Mouse (Mus musculus) liver, embryonic 14.5 days (tissue): ENCODE measurements around the gene Syna. TPM values are rescaled to one million over a fixed set of nuclear protein-coding genes. Genes with fewer than 3 reads are reported as not detected.
A peak's percentile ranks its signal among the peaks of the same experiment; 100 is the strongest.

Experiments used
- ATAC-seq: fragments of 200-750 bp; cut with Nextera tagmentation; 2 replicates; pipeline ENCODE4 v1.8.0; 2017; ENCODE audit warnings: moderate number of reproducible peaks, mild to moderate bottlenecking, moderate library complexity; ENCODE audit not compliant: insufficient read depth
- DNase-seq, 3 experiments: peaks; one replicate each; pipeline ENCODE4 v3.0.0-alpha.2; 2012 to 2013; ENCODE audit warnings: low read depth in 3 of 3, low spot score in 3 of 3
- H3K27ac ChIP-seq: fragments of 300-500 bp; sonication (generic); 2 replicates; pipeline ENCODE4 v1.5.1; 2014; ENCODE audit warnings: moderate library complexity, mild to moderate bottlenecking, control low read depth, inconsistent platforms
- H3K27me3 ChIP-seq: fragments of 300-500 bp; sonication (generic); 2 replicates; pipeline ENCODE4 v1.6.1; 2014; ENCODE audit warnings: mild to moderate bottlenecking, low read length, moderate library complexity; ENCODE audit not compliant: control insufficient read depth, insufficient read depth
- H3K36me3 ChIP-seq: fragments of 300-500 bp; sonication (generic); replicated peaks from 2 replicates; pipeline ENCODE4 v1.6.1; 2014; ENCODE audit warnings: low read depth; ENCODE audit not compliant: control insufficient read depth, insufficient read depth
- H3K4me1 ChIP-seq, 2 experiments: fragments of 200-500 bp in 1 of 2; fragments of 300-500 bp in 1 of 2; sonication (generic) in 1 of 2; replicated peaks; 2 replicates each; pipeline ENCODE4 v1.6.1; 2012 to 2014; ENCODE audit warnings: antibody characterized with exemption in 1 of 2, inconsistent platforms in 1 of 2, low read length in 1 of 2; ENCODE audit not compliant: control insufficient read depth in 2 of 2, insufficient read depth in 2 of 2
- H3K4me2 ChIP-seq: fragments of 300-500 bp; sonication (generic); 2 replicates; pipeline ENCODE4 v1.6.1; 2014; ENCODE audit warnings: low read depth, mild to moderate bottlenecking, control low read depth, moderate library complexity
- H3K4me3 ChIP-seq, 2 experiments: fragments of 200-500 bp in 1 of 2; fragments of 300-500 bp in 1 of 2; sonication (generic) in 1 of 2; 2 replicates each; pipeline ENCODE4 v1.5.1; 2012 to 2014; ENCODE audit warnings: low read depth in 2 of 2, low read length in 2 of 2, mild to moderate bottlenecking in 2 of 2, control low read depth in 1 of 2, inconsistent platforms in 1 of 2, moderate library complexity in 1 of 2; ENCODE audit not compliant: insufficient read depth in 1 of 2
- H3K9ac ChIP-seq: fragments of 300-500 bp; sonication (generic); replicated peaks from 2 replicates; pipeline ENCODE4 v1.6.1; 2014; ENCODE audit warnings: mild to moderate bottlenecking, control low read depth, moderate library complexity
- H3K9me3 ChIP-seq: fragments of 300-500 bp; sonication (generic); 2 replicates; pipeline ENCODE4 v1.6.1; 2016; ENCODE audit warnings: low read length, mixed read lengths; ENCODE audit not compliant: control insufficient read depth
- CTCF ChIP-seq: IDR thresholded peaks from 2 replicates; pipeline ENCODE4 v1.5.1; 2016; ENCODE audit warnings: antibody characterized with exemption, low read depth, control low read depth
- EP300 ChIP-seq: IDR thresholded peaks from 2 replicates; pipeline ENCODE4 v1.6.1; 2016; ENCODE audit warnings: antibody characterized with exemption, low read depth
- WGBS: fragments of 180-500 bp; shearing (Covaris S2); extraction: QIAGEN DNeasy Blood & Tissue Kit; methylation state at CpG from one replicate; pipeline ENCODE4 v1.1.7; 2014; ENCODE audit not compliant: insufficient replicate concordance; 5-methylcytosine and 5-hydroxymethylcytosine counted together
- polyA plus RNA-seq, 2 experiments: library from polyadenylated mRNA; depleted of rRNA in 1 of 2; stranded (reverse) in 1 of 2; unstranded in 1 of 2; fragments of >200 nt; fragmentation: Nextera tagmentation in 1 of 2; extraction: Ambion mirVana in 1 of 2; gene quantifications; 2 replicates each; pipeline versions ENCODE4 v1.2.1 to v1.2.3; 2012 to 2014

Gene Syna
- polyA plus RNA-seq, 2 experiments, result not detected

- Histone ChIP-seq H3K27ac (peak overlapping the region; percentile 74), H3K36me3 (peaks cover 55% of the 10 kb centered on the region), H3K9ac (peak overlapping the region; percentile 40), H3K4me1 (peaks cover 10 to 20% of the 10 kb centered on the region in 2 experiments), H3K9me3 (no peaks in the 10 kb centered on the region), H3K4me3 (no peak overlapping the region), H3K27me3 (no peaks in the 10 kb centered on the region), H3K4me2 (peak overlapping the region; percentile 38)
- no peak for TF ChIP-seq CTCF
- TF ChIP-seq EP300, result peak; percentile 90
- 21% methylated on average over 9 of the region's 9 CpGs for WGBS
- DNase-seq (peak; percentile 69 to 77 (median 75)), ATAC-seq (peak; percentile 92)
Observed at GRCm38 (mm10) chr5:134593093-134593492, 33.1 kb upstream of the Syna start.

- peak overlapping the region; percentile 74 for H3K27ac ChIP-seq
- peaks cover 46% of the 10 kb centered on the region for H3K36me3 ChIP-seq
- no peak overlapping the region for H3K9ac ChIP-seq
- peaks cover 10 to 20% of the 10 kb centered on the region in 2 experiments for H3K4me1 ChIP-seq
- no peak for ATAC-seq
- no peaks in the 10 kb centered on the region for H3K9me3 ChIP-seq
- no peak for DNase-seq
- no peak overlapping the region; the same call in 1 of the 2 replicates for H3K4me2 ChIP-seq
- no peaks in the 10 kb centered on the region for H3K27me3 ChIP-seq
- no peak overlapping the region for H3K4me3 ChIP-seq
- 68% methylated on average over 11 of the region's 11 CpGs for WGBS
- no peak for TF ChIP-seq CTCF
- no peak for TF ChIP-seq EP300
Observed at GRCm38 (mm10) chr5:134592026-134592581, 32.1 kb upstream of the Syna start.

- Histone ChIP-seq H3K9ac (no peak overlapping the region), H3K36me3 (peaks cover 28% of the 10 kb centered on the region), H3K4me2 (no peak overlapping the region), H3K27me3 (no peaks in the 10 kb centered on the region), H3K4me3 (no peak overlapping the region), H3K4me1 (peaks cover 10 to 20% of the 10 kb centered on the region in 2 experiments), H3K9me3 (no peaks in the 10 kb centered on the region), H3K27ac (no peak overlapping the region)
- DNase-seq, result no peak
- ATAC-seq, result no peak
- TF ChIP-seq EP300, result no peak
- no peak for TF ChIP-seq CTCF
- 77% methylated on average over 3 of the region's 3 CpGs for WGBS
Observed at GRCm38 (mm10) chr5:134589900-134590299, 29.9 kb upstream of the Syna start.

- H3K36me3 ChIP-seq, result peaks cover 3% of the 10 kb centered on the region; the same call in 1 of the 2 replicates
- ATAC-seq (no peak), DNase-seq (no peak)
- WGBS, result 34% methylated on average over 5 of the region's 5 CpGs
- no peak overlapping the region for H3K9ac ChIP-seq
- TF ChIP-seq CTCF (no peak), EP300 (no peak)
- H3K4me2 ChIP-seq, result peak overlapping the region; percentile 95; the same call in 1 of the 2 replicates
- H3K4me1 ChIP-seq, result peaks cover 6 to 12% of the 10 kb centered on the region in 2 experiments
- no peaks in the 10 kb centered on the region for H3K27me3 ChIP-seq
- no peaks in the 10 kb centered on the region for H3K9me3 ChIP-seq
- H3K4me3 ChIP-seq, result no peak overlapping the region
- peak overlapping the region; percentile 25; the same call in 1 of the 2 replicates for H3K27ac ChIP-seq
Observed at GRCm38 (mm10) chr5:134584798-134585197, 24.8 kb upstream of the Syna start.

GRCm38 (mm10) chr5:134583884-134584213 lies 23.9 kb upstream of the Syna start:
- Histone ChIP-seq H3K27ac (peak overlapping the region; percentile 5), H3K9me3 (no peaks in the 10 kb centered on the region), H3K36me3 (peaks cover 3% of the 10 kb centered on the region; the same call in 1 of the 2 replicates), H3K4me3 (peak overlapping the region; percentile 77 to 97), H3K27me3 (no peaks in the 10 kb centered on the region), H3K4me2 (peak overlapping the region; percentile 95), H3K4me1 (peaks cover 6 to 12% of the 10 kb centered on the region in 2 experiments), H3K9ac (peak overlapping the region; percentile 90)
- ATAC-seq (no peak), DNase-seq (no peak)
- TF ChIP-seq EP300 (no peak), CTCF (no peak)
- WGBS, result 25% methylated on average over 3 of the region's 3 CpGs
